Mouse (Mus musculus) c-Kit-positive CD71-negative TER-119-negative erythroid progenitor cells, embryonic 14.5 days (primary cell): ENCODE measurements around the gene Cylc1.

ENCODE experiments used
- DNase-seq: peaks from one replicate; pipeline ENCODE4 v3.0.0-alpha.2; 2013; ENCODE audit warnings: low read depth

Cylc1 gene

GRCm38 (mm10) chrX:111110118-111110517 lies at the start of gene Cylc1:
Gene Cylc1 (plus strand): TSS chrX:111110418.
- no peak for DNase-seq

- no peak for DNase-seq
Observed at GRCm38 (mm10) chrX:111078680-111079079, 31.5 kb upstream of the Cylc1 start.

GRCm38 (mm10) chrX:111168040-111168439 lies 57.8 kb downstream of the Cylc1 start, which contains the start of gene Gm10112:
Gene Gm10112 (plus strand): TSS chrX:111168340.
- no peak for DNase-seq
